In genomic region chr1:91453932-91454331, GRCm38 (mm10) we compare ENCODE assay signal across 14 mouse cellular contexts. TPM values are rescaled to one million over a fixed set of nuclear protein-coding genes. Genes with fewer than 3 reads are reported as not detected.
DNase-seq lines count a peak whose midpoint lies in the region; ATAC-seq and TF ChIP-seq lines count a peak whose summit lies in the region.
"Had no signal": no experiment of that assay in that cellular context is flagged by ENCODE, and none has a peak within 500 bp of the region (broad histone marks: within the 10 kb centered on the region; RNA-seq: fewer than 3 reads in every experiment).

No protein-coding gene starts in this region.

- no peak overlapping the region for H3K4me2 ChIP-seq in lung, embryonic 14.5 days
- H3K4me2 ChIP-seq in liver, embryonic 12.5 days = no peak overlapping the region
- H3K4me2 ChIP-seq: heart, embryonic 13.5 days; hindbrain, embryonic 13.5 days had no signal

- H3K4me1 ChIP-seq in lung, embryonic 14.5 days (ENCODE audit: insufficient read depth) = peaks cover 33% of the 10 kb centered on the region
- H3K4me1 ChIP-seq in liver, embryonic 12.5 days = peaks cover 54% of the 10 kb centered on the region

- no peaks in the 10 kb centered on the region for H3K9me3 ChIP-seq in lung, embryonic 14.5 days (ENCODE audit: low read depth, low read length)
- no peaks in the 10 kb centered on the region for H3K9me3 ChIP-seq in liver, embryonic 12.5 days (replicated peaks)
- H3K9me3 ChIP-seq: heart, embryonic 13.5 days; hindbrain, embryonic 13.5 days; limb, embryonic 10.5 days had no signal

- no peak overlapping the region for H3K9ac ChIP-seq in lung, embryonic 14.5 days
- no peak overlapping the region for H3K9ac ChIP-seq in liver, embryonic 12.5 days
- H3K9ac ChIP-seq: hindbrain, embryonic 13.5 days had no signal

- DNase-seq in lung, embryonic 14.5 days = no peak
- DNase-seq in lung, postnatal 4 days = no peak
- peak; percentile 54 for DNase-seq in c-Kit-positive CD71-positive TER-119-positive erythroid progenitor cells, embryonic 14.5 days (ENCODE audit: low spot score)
- DNase-seq in spleen, postnatal 4 days (ENCODE audit: low spot score in 2 of 2) = peak; percentile 64 to 74
- no peak for DNase-seq in thymus, postnatal 0 days (ENCODE audit: low spot score)
- DNase-seq in neural tube, embryonic 10.5 days (ENCODE audit: extremely low spot score, low spot score) = no peak
- DNase-seq: adrenal gland, postnatal 10 days; gastrocnemius, postnatal 25 days; retina, postnatal 1 day had no signal

- no peaks in the 10 kb centered on the region for H3K27me3 ChIP-seq in lung, embryonic 14.5 days (ENCODE audit: insufficient read depth, low read length)
- no peaks in the 10 kb centered on the region for H3K27me3 ChIP-seq in liver, embryonic 12.5 days (replicated peaks)
- H3K27me3 ChIP-seq: heart, embryonic 13.5 days; hindbrain, embryonic 13.5 days had no signal

- H3K4me3 ChIP-seq in lung, embryonic 14.5 days (ENCODE audit: low read depth, low read length) = no peak overlapping the region
- H3K4me3 ChIP-seq in liver, embryonic 12.5 days = no peak overlapping the region
- H3K4me3 ChIP-seq: erythroblast, embryonic 14.5 days; heart, embryonic 13.5 days; hindbrain, embryonic 13.5 days; limb, embryonic 10.5 days had no signal

- WGBS in lung, embryonic 14.5 days = 66% methylated on average over 9 of the region's 9 CpGs
- 67% methylated on average over 9 of the region's 9 CpGs for WGBS in liver, embryonic 12.5 days (ENCODE audit: insufficient replicate concordance)

- ATAC-seq in lung, embryonic 14.5 days (ENCODE audit: insufficient read depth) = no peak
- ATAC-seq in liver, embryonic 12.5 days = 0 out of 2 replicates have a peak, but pooled peaks have one; percentile 20

- H3K36me3 ChIP-seq in lung, embryonic 14.5 days (ENCODE audit: insufficient read depth) = peaks cover 5% of the 10 kb centered on the region; the same call in 1 of the 2 replicates
- peaks cover 11% of the 10 kb centered on the region for H3K36me3 ChIP-seq in liver, embryonic 12.5 days
- H3K36me3 ChIP-seq: limb, embryonic 10.5 days had no signal

- no peak for TF ChIP-seq CTCF in lung, embryonic 14.5 days (IDR thresholded peaks at IDR 0.05; ENCODE audit: low read depth)

- 0 out of 2 replicates have a peak overlapping the region, but pooled peaks have one; percentile 40 for H3K27ac ChIP-seq in lung, embryonic 14.5 days (ENCODE audit: low read depth)
- H3K27ac ChIP-seq in liver, embryonic 12.5 days = no peak overlapping the region
- H3K27ac ChIP-seq: heart, embryonic 13.5 days; hindbrain, embryonic 13.5 days; limb, embryonic 10.5 days had no signal

RNA-seq across cellular contexts. Expression of gene Per2, which starts 5.2 kb away (rescaled TPM):
- polyA plus RNA-seq in lung, embryonic 14.5 days (2014; fragmentation: Nextera tagmentation; extraction: Ambion mirVana) = 6.6 and 8.3 TPM in 2 replicates
- polyA plus RNA-seq in liver, embryonic 12.5 days (2016; fragmentation: Nextera tagmentation; extraction: Ambion mirVana) = 2.9 and 3.1 TPM in 2 replicates
- polyA plus RNA-seq in thymus, postnatal 0 days (2015; fragmentation: Nextera tagmentation; extraction: Ambion mirVana) = 0.95 and 1.1 TPM in 2 replicates

RNA-seq across cellular contexts. Expression of gene Hes6, which starts 40.1 kb away (rescaled TPM):
- polyA plus RNA-seq in lung, embryonic 14.5 days (2014; fragmentation: Nextera tagmentation; extraction: Ambion mirVana) = 53.7 and 56.4 TPM in 2 replicates
- polyA plus RNA-seq in liver, embryonic 12.5 days (2016; fragmentation: Nextera tagmentation; extraction: Ambion mirVana) = 31.9 and 32.4 TPM in 2 replicates
- 216 and 236 TPM in 2 replicates for polyA plus RNA-seq in thymus, postnatal 0 days (2015; fragmentation: Nextera tagmentation; extraction: Ambion mirVana)

RNA-seq across cellular contexts. Expression of gene Traf3ip1, which starts 40.5 kb away (rescaled TPM):
- 6.9 and 8.0 TPM in 2 replicates for polyA plus RNA-seq in lung, embryonic 14.5 days (2014; fragmentation: Nextera tagmentation; extraction: Ambion mirVana)
- polyA plus RNA-seq in liver, embryonic 12.5 days (2016; fragmentation: Nextera tagmentation; extraction: Ambion mirVana) = 3.6 and 4.1 TPM in 2 replicates
- 4.6 and 5.1 TPM in 2 replicates for polyA plus RNA-seq in thymus, postnatal 0 days (2015; fragmentation: Nextera tagmentation; extraction: Ambion mirVana)

RNA-seq across cellular contexts. Expression of gene Ilkap, which starts 55.3 kb away (rescaled TPM):
- 140 and 144 TPM in 2 replicates for polyA plus RNA-seq in lung, embryonic 14.5 days (2014; fragmentation: Nextera tagmentation; extraction: Ambion mirVana)
- polyA plus RNA-seq in liver, embryonic 12.5 days (2016; fragmentation: Nextera tagmentation; extraction: Ambion mirVana) = 107 TPM in 2 replicates
- polyA plus RNA-seq in thymus, postnatal 0 days (2015; fragmentation: Nextera tagmentation; extraction: Ambion mirVana) = 129 and 133 TPM in 2 replicates

Comparison
In these comparisons a context has a peak if more than half of its experiments do, and no peak if none do; other contexts are left out.
1. DNase-seq: peak in c-Kit-positive CD71-positive TER-119-positive erythroid progenitor cells, embryonic 14.5 days (single experiment) and spleen, postnatal 4 days (2 of 2); none in lung, embryonic 14.5 days (single experiment), lung, postnatal 4 days (0 of 2), thymus, postnatal 0 days (single experiment) and neural tube, embryonic 10.5 days (single experiment).